Mouse (Mus musculus): ENCODE measurements around the gene Doc2a. TPM values are rescaled to one million over a fixed set of nuclear protein-coding genes. Genes with fewer than 3 reads are reported as not detected.

The Doc2a gene
- polyA plus RNA-seq, 1 experiment from 2014 or later: 19.8 TPM

- Histone ChIP-seq H3K9me3 (no peaks in the 10 kb centered on the region), H3K4me1 (peaks cover 14% of the 10 kb centered on the region), H3K9ac (no peak within 1 kb of the TSS), H3K27me3 (replicated peaks) (no peaks in the 10 kb centered on the region), H3K4me3 (peak within 1 kb of the TSS; percentile 26), H3K4me2 (peak within 1 kb of the TSS; percentile 54), H3K36me3 (replicated peaks) (no peaks in the 10 kb centered on the region), H3K27ac (peak within 1 kb of the TSS; percentile 46; the same call in 1 of the 2 replicates)
- 61% methylated on average over 5 of the region's 5 CpGs for WGBS
- no peak for ATAC-seq (replicated peaks)
These were observed 15.7 kb upstream of the Doc2a start, which contains the start of gene 4930451I11Rik for GRCm38 (mm10) chr7:126831539-126831938. TSS of gene 4930451I11Rik (minus strand) at chr7:126831639.

- peak overlapping the region; percentile 54 for H3K4me2 ChIP-seq
- H3K4me1 ChIP-seq: peaks cover 11% of the 10 kb centered on the region
- H3K4me3 ChIP-seq: peak overlapping the region; percentile 26
- 2% methylated on average over 21 of the region's 21 CpGs for WGBS
- H3K36me3 ChIP-seq (replicated peaks): no peaks in the 10 kb centered on the region
- no peaks in the 10 kb centered on the region for H3K27me3 ChIP-seq (replicated peaks)
- H3K9me3 ChIP-seq: no peaks in the 10 kb centered on the region
- ATAC-seq (replicated peaks): peak; percentile 83
- H3K27ac ChIP-seq: peak overlapping the region; percentile 46; the same call in 1 of the 2 replicates
- no peak overlapping the region for H3K9ac ChIP-seq
These were observed 15.1 kb upstream of the Doc2a start for GRCm38 (mm10) chr7:126832036-126832598.

GRCm38 (mm10) chr7:126833294-126833693 is 13.9 kb upstream of the Doc2a start:
- WGBS: 97% methylated on average over 1 of the region's 1 CpGs
- ATAC-seq (replicated peaks): no peak
- H3K36me3 ChIP-seq (replicated peaks): no peaks in the 10 kb centered on the region

GRCm38 (mm10) chr7:126843276-126843675 is 3.9 kb upstream of the Doc2a start:
- Histone ChIP-seq H3K27ac (no peak overlapping the region), H3K27me3 (replicated peaks) (no peaks in the 10 kb centered on the region), H3K4me2 (no peak overlapping the region), H3K36me3 (replicated peaks) (no peaks in the 10 kb centered on the region), H3K4me1 (peaks cover 15% of the 10 kb centered on the region), H3K9ac (no peak overlapping the region), H3K9me3 (no peaks in the 10 kb centered on the region), H3K4me3 (no peak overlapping the region)
- ATAC-seq (replicated peaks): no peak
- 79% methylated on average over 9 of the region's 9 CpGs for WGBS

More at GRCm38 (mm10) chr7:126833294-126833693, 13.9 kb upstream of the Doc2a start:
- H3K4me2 ChIP-seq: no peak overlapping the region
- H3K27me3 ChIP-seq (replicated peaks): no peaks in the 10 kb centered on the region
- H3K9ac ChIP-seq: no peak overlapping the region
- H3K27ac ChIP-seq: no peak overlapping the region
- H3K4me1 ChIP-seq: peaks cover 8% of the 10 kb centered on the region
- H3K4me3 ChIP-seq: no peak overlapping the region
- no peaks in the 10 kb centered on the region for H3K9me3 ChIP-seq

GRCm38 (mm10) chr7:126845516-126845915 is 1.7 kb upstream of the Doc2a start:
- H3K36me3 ChIP-seq (replicated peaks): no peaks in the 10 kb centered on the region
- H3K4me3 ChIP-seq: no peak overlapping the region
- no peak for ATAC-seq (replicated peaks)
- no peak overlapping the region for H3K4me2 ChIP-seq
- H3K27me3 ChIP-seq (replicated peaks): no peaks in the 10 kb centered on the region; the same call in 1 of the 2 replicates
- H3K4me1 ChIP-seq: peaks cover 27% of the 10 kb centered on the region
- no peaks in the 10 kb centered on the region for H3K9me3 ChIP-seq
- H3K9ac ChIP-seq: no peak overlapping the region
- H3K27ac ChIP-seq: no peak overlapping the region
- WGBS: 72% methylated on average over 2 of the region's 2 CpGs

GRCm38 (mm10) chr7:126847421-126848398 is 494 bp downstream of the Doc2a start:
- H3K27ac ChIP-seq: 0 out of 2 replicates have a peak overlapping the region, but pooled peaks have one; percentile 26
- H3K4me2 ChIP-seq: peak overlapping the region; percentile 99
- under 1% methylated on average over 73 of the region's 74 CpGs for WGBS

GRCm38 (mm10) chr7:126848794-126849193 is 1.6 kb downstream of the Doc2a start:
- Histone ChIP-seq H3K4me1 (peaks cover 27% of the 10 kb centered on the region), H3K9ac (peak overlapping the region; percentile 72), H3K4me2 (peak overlapping the region; percentile 99), H3K27ac (no peak overlapping the region), H3K36me3 (replicated peaks) (peaks cover 5% of the 10 kb centered on the region; the same call in 1 of the 2 replicates), H3K27me3 (replicated peaks) (no peaks in the 10 kb centered on the region; the same call in 1 of the 2 replicates), H3K9me3 (no peaks in the 10 kb centered on the region), H3K4me3 (peak overlapping the region; percentile 60)
- peak; percentile 31; the same call in 1 of the 2 replicates for ATAC-seq (replicated peaks)
- WGBS: 17% methylated on average over 10 of the region's 10 CpGs

More at GRCm38 (mm10) chr7:126847421-126848398, 494 bp downstream of the Doc2a start:
- no peaks in the 10 kb centered on the region for H3K9me3 ChIP-seq
- peak; percentile 59 for ATAC-seq (replicated peaks)
- H3K36me3 ChIP-seq (replicated peaks): no peaks in the 10 kb centered on the region; the same call in 1 of the 2 replicates
- H3K9ac ChIP-seq: peak overlapping the region; percentile 72
- no peaks in the 10 kb centered on the region; the same call in 1 of the 2 replicates for H3K27me3 ChIP-seq (replicated peaks)
- peaks cover 27% of the 10 kb centered on the region for H3K4me1 ChIP-seq
- H3K4me3 ChIP-seq: peak overlapping the region; percentile 60

GRCm38 (mm10) chr7:126850161-126850560 is 2.9 kb downstream of the Doc2a start:
- peaks cover 27% of the 10 kb centered on the region for H3K4me1 ChIP-seq
- WGBS: 92% methylated on average over 6 of the region's 6 CpGs
- ATAC-seq (replicated peaks): no peak
- H3K4me2 ChIP-seq: no peak overlapping the region
- H3K4me3 ChIP-seq: no peak overlapping the region
- H3K27me3 ChIP-seq (replicated peaks): no peaks in the 10 kb centered on the region; the same call in 1 of the 2 replicates
- no peak overlapping the region for H3K9ac ChIP-seq
- no peaks in the 10 kb centered on the region for H3K9me3 ChIP-seq
- no peak overlapping the region for H3K27ac ChIP-seq
- H3K36me3 ChIP-seq (replicated peaks): peaks cover 6% of the 10 kb centered on the region; the same call in 1 of the 2 replicates

- no peak overlapping the region for H3K4me3 ChIP-seq
- no peak overlapping the region for H3K4me2 ChIP-seq
- H3K9me3 ChIP-seq: no peaks in the 10 kb centered on the region
- H3K36me3 ChIP-seq (replicated peaks): peaks cover 6% of the 10 kb centered on the region; the same call in 1 of the 2 replicates
- 41% methylated on average over 12 of the region's 12 CpGs for WGBS
- H3K27me3 ChIP-seq (replicated peaks): no peaks in the 10 kb centered on the region; the same call in 1 of the 2 replicates
- peaks cover 27% of the 10 kb centered on the region for H3K4me1 ChIP-seq
- no peak overlapping the region for H3K9ac ChIP-seq
- no peak for ATAC-seq (replicated peaks)
- no peak overlapping the region for H3K27ac ChIP-seq
These were observed 4.0 kb downstream of the Doc2a start for GRCm38 (mm10) chr7:126851192-126851591.

GRCm38 (mm10) chr7:126853454-126853853 is 6.2 kb downstream of the Doc2a start:
- peaks cover 6% of the 10 kb centered on the region; the same call in 1 of the 2 replicates for H3K36me3 ChIP-seq (replicated peaks)
- WGBS: 89% methylated on average over 5 of the region's 5 CpGs

GRCm38 (mm10) chr7:126855641-126856040 is 8.4 kb downstream of the Doc2a start:
- 81% methylated on average over 3 of the region's 3 CpGs for WGBS
- Histone ChIP-seq H3K4me2 (no peak overlapping the region), H3K4me3 (no peak overlapping the region), H3K27ac (no peak overlapping the region), H3K9ac (no peak overlapping the region), H3K4me1 (peaks cover under 1% of the 10 kb centered on the region; the same call in 1 of the 2 replicates), H3K27me3 (replicated peaks) (no peaks in the 10 kb centered on the region), H3K36me3 (replicated peaks) (peaks cover 12% of the 10 kb centered on the region; the same call in 1 of the 2 replicates), H3K9me3 (no peaks in the 10 kb centered on the region)
- no peak for ATAC-seq (replicated peaks)

More at GRCm38 (mm10) chr7:126853454-126853853, 6.2 kb downstream of the Doc2a start:
- H3K4me1 ChIP-seq: peaks cover 10% of the 10 kb centered on the region
- H3K27ac ChIP-seq: no peak overlapping the region
- no peak overlapping the region for H3K4me3 ChIP-seq
- no peak overlapping the region for H3K9ac ChIP-seq
- no peaks in the 10 kb centered on the region; the same call in 1 of the 2 replicates for H3K27me3 ChIP-seq (replicated peaks)
- no peaks in the 10 kb centered on the region for H3K9me3 ChIP-seq
- H3K4me2 ChIP-seq: no peak overlapping the region
- no peak for ATAC-seq (replicated peaks)

Data from midbrain, embryonic 15.5 days (tissue).